Mouse (Mus musculus) thymus, postnatal 14 days (tissue): ENCODE measurements around the gene Hdac9.

Experiments
- DNase-seq: peaks from one replicate; pipeline ENCODE4 v3.0.0; 2021

Hdac9 gene

DNA sequence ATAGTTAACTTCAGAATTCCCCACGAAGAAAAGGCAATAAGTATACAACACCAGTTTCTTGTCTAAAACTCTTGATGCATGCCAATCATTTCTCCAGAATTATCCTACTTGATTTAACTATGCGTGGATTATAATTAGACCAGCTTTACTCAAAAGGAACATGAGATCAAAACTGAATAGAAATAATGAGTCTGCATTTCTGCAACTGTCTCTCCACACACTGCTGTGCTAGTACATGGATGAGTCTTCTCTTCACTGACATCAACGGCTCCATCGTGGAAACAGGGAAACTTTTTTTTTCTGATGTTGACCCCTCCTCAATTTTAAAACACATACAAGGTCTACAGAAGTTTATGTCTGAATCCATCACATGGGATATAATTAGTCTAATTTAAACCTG, 334.4 kb downstream of the Hdac9 start:
- DNase-seq: no peak

DNA sequence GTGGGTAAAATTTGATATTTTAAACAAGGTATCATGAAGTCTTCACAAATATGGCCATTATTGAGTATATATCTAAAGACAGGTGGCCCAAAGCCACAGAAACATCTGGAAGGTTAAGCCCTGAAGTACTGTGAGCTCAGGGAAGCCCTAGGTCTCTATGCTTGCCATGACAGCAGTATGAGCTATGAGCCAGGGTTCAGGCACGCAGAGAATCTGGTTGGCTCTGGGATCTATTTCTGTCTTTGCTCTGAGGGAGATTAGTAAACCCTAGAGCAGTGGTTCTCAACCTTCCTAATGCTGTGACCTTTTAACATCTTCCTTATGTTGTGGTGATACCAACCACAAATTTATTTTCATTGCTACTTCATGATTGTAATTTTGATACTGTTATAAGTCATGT, 337.7 kb downstream of the Hdac9 start:
- no peak for DNase-seq

DNA sequence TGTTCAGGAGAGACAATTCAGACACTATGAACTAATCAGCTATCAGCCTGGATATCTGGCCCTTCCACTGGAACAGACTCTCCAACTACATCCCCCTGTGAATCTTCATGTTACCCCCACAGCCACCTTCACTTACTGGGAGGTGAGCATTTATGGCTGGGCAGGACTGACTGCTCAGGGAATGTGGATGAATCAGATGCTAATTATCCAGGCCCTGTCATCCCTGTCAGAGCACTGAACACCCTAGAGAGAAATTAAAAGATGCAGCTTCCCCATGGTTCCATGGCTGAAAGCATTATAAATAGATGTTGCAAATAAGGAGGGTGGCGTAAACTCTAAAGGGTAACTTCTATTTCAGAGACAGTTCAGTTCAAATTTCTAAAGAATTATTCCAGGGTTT, 345.8 kb downstream of the Hdac9 start:
- DNase-seq: no peak

DNA sequence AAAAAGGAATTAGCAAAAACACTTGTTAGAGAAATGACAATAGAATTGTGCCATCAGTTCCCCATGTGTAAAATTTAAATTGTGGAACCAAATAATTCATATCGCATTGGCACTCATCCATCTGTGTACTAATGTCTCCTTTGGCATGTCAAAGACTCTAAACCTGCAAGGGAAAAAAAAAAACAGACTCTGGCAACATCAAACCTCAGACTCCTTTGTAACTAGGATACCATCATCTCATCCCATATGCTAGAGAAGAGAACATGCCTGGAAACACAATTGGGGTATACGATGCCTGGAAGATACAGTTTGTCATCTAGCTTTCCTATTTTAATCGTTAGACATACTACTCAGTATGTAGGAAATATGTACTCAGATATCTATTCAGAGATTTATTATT, 347.4 kb downstream of the Hdac9 start:
- no peak for DNase-seq

- DNase-seq: no peak
Observed at GRCm38 (mm10) chr12:34569052-34569451, 347.8 kb downstream of the Hdac9 start.

DNA sequence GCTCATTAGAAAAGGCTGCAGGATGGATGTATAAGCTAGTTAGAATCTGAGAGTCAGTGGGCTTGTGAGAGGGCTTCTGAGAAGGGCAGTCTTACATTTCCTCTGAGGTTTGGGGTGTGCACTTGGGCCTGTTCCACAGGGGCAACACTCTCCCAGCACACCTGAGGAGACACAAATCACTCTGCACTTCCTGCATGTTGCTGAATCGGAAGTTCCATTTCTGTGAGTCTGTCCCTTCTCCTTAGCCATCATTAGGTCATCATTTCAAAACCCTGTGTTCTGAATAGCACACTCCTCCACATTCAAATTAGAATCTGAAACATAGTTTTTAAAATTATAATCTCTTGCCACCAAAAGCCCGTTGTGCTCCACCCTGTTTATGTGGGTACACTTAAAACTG, 354.6 kb downstream of the Hdac9 start:
- no peak for DNase-seq

- DNase-seq: no peak
Observed at GRCm38 (mm10) chr12:34559001-34559400, 357.9 kb downstream of the Hdac9 start.

DNA sequence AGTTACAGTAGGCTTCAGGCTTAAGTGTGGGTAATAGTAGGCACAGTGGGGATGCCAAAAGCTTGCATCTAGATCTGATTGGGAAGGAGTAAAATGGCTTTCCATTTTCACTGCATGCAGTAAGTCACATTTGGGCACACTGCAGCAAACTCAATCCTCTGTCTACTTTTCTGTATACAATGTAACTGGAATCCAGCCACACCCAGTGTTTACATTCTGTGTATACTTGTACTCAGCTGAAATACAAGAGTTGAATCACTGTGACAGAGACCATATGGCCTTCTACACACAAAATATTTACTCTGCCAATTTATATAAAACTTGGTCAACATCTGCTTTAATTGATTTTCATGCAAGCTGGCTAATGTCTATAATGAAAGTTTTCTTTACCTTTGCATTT, 362.1 kb downstream of the Hdac9 start:
- DNase-seq: no peak

GRCm38 (mm10) chr12:34550268-34550667, 366.6 kb downstream of the Hdac9 start:
- DNase-seq: no peak

DNA sequence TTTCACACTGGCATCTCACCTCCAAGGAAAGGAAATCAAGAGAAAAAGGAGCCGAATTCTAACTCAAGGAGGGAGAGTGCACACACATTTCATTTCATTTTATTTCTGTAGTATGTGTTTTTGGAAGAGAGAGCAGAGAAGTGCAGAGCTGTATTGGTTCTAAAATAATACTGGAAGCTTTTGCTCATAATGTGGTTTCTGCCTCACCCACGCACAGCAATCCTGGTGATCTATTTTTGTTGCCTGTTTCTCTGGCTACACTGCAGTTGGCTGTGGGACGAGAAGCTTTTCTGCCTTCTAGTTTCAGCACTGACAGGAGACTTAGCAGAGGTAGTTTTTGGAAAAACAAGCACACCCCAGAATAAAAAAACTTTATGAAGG, 387.7 kb downstream of the Hdac9 start:
- DNase-seq: no peak

GRCm38 (mm10) chr12:34528201-34529164, 388.4 kb downstream of the Hdac9 start:
- DNase-seq: no peak

GRCm38 (mm10) chr12:34527761-34528160, 389.1 kb downstream of the Hdac9 start:
- no peak for DNase-seq

GRCm38 (mm10) chr12:34521468-34521867, 395.4 kb downstream of the Hdac9 start:
- no peak for DNase-seq

- DNase-seq: no peak
Observed at GRCm38 (mm10) chr12:34516769-34517562, 399.9 kb downstream of the Hdac9 start.

DNA sequence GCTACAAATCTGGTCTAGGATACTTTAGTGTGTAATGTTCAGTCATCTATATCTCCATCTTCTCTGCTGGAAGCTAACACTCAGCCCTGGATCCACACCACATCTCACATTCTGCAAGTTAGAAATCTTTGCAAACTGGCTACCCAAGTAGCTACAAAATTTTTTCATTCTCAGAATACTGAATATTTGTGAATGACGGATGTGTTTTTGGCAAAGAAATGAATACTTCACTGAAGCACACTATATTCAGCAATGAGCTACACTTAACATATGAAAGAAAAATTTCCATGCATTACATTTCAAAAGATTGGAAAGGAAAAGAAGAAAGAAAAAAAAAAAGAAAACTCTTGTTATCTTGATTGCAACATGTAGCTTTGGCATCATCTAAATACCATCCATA, 410.6 kb downstream of the Hdac9 start:
- no peak for DNase-seq

GRCm38 (mm10) chr12:34498751-34499626, 417.9 kb downstream of the Hdac9 start:
- no peak for DNase-seq

GRCm38 (mm10) chr12:34498331-34498730, 418.6 kb downstream of the Hdac9 start:
- DNase-seq: no peak

DNA sequence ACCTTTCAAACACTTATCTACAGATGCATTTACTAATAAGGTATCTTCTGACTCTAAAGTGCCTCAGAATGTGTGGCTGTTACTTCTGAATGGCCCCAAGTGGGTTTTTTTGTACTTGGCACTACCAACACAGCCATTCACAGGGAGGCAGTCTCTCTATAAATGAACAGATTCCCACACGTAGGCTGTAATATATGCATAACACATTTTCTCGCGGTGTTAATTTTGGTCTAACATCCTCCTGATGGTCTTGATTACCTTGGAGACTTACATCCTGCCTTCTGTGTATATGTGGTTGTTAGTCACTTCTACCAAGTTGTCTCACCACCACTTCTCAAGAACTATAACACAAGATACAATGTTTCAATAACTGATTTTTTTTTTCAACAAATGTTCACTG, 419.2 kb downstream of the Hdac9 start:
- DNase-seq: no peak

- no peak for DNase-seq
Observed at GRCm38 (mm10) chr12:34495940-34496339, 421.0 kb downstream of the Hdac9 start.

DNA sequence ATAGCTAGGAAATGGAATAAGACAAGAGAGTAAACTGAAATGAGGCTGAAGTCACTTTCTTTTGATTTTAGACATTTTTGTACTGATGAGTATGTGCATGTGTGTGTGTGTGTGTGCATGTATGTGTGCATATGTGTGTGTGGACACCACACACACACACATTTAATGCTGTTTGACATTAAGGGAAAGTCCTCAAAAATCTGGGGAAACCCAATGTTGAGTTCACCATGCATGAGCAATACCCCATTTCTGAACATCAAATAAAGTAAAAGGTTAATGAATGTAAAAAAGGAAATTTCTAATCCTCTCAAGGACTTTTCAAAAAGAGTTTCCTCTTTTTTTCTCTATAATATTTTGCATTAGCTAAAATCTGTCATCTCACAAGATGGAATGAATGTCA, 427.3 kb downstream of the Hdac9 start:
- no peak for DNase-seq

GRCm38 (mm10) chr12:34487666-34488065, 429.2 kb downstream of the Hdac9 start:
- DNase-seq: no peak

DNA sequence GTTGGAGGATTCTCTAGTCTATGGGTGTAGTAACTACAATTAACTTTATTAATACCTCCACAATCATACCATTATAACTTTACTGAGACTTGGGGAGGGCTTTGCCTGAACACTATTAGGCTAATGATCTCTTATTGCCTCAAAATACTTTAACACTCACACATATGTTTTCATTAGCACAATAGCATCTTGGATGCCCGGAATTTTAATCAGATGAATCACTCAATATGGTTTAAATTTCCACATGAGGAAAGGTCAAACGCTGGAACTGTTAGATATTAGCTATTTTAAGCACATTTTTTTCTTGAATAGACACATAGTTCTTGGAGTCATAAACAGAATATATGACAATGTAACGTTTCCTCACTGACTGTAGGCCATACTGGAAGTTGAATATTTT, 429.9 kb downstream of the Hdac9 start:
- no peak for DNase-seq

GRCm38 (mm10) chr12:34486016-34486415, 430.9 kb downstream of the Hdac9 start:
- DNase-seq: no peak
